Mouse (Mus musculus): ENCODE data around the gene Ccdc182. TPM values are rescaled to one million over a fixed set of nuclear protein-coding genes. Genes with fewer than 3 reads are reported as not detected.

Gene Ccdc182
- polyA plus RNA-seq (2015; fragmentation: Illumina TruSeq; extraction: RNeasy Lipid Tissue Mini Kit (QIAGEN cat#74804); ENCODE audit: insufficient read depth, low replicate concordance) = not detected

DNA sequence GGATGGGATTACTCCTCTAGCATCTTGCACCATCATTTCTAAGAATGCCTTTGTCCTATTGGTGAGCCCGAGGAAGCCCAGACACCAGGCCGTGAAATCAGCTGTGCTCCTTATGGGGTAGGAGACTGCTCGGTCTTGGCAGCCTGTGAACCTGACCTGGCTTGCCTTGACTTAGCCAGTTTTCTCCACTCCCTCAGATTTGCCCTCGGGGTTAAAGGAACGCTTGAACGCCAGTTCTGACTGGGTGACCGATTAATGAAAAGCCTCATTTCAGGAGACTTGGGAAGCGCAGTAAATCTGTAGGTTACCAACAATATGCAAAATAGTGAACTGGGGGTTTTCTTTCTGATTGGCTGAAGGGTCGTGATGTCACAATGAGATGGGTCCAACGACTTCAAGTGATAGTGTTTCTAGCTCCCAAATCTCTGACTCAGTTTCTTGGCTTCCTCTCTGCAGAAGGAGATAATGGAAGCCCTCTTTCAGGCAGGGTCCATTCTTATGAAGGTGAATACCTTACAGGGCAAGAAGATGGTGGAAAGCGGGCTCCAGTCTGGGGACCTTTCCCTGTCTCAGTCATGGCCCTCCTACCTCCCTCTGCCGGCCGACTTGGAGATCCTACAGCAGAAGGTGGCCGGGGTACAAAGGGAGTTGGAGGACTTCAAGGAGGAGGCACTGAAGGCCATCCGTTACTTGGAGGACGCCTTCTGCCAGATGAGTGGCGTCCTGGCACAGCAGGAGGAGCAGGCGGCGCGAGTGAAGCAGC lies at the start of gene Ccdc182:
Ccdc182 (plus strand) TSS at position 428 of the 763 bp plus-strand sequence.

Other genes with a start within 250 kb of the Ccdc182 start
- 645 TPM for gene Srsf1, start 246.7 kb upstream of the Ccdc182 start, polyA plus RNA-seq (2015; fragmentation: Illumina TruSeq; extraction: RNeasy Lipid Tissue Mini Kit (QIAGEN cat#74804); ENCODE audit: insufficient read depth, low replicate concordance)
- gene Vezf1, start 225.8 kb upstream of the Ccdc182 start, polyA plus RNA-seq (2015; fragmentation: Illumina TruSeq; extraction: RNeasy Lipid Tissue Mini Kit (QIAGEN cat#74804); ENCODE audit: insufficient read depth, low replicate concordance) = 63.2 TPM
- gene Cuedc1, start 196.0 kb upstream of the Ccdc182 start, polyA plus RNA-seq (2015; fragmentation: Illumina TruSeq; extraction: RNeasy Lipid Tissue Mini Kit (QIAGEN cat#74804); ENCODE audit: insufficient read depth, low replicate concordance) = 6.6 TPM
- 54.9 TPM for gene Mrps23, start 89.7 kb upstream of the Ccdc182 start, polyA plus RNA-seq (2015; fragmentation: Illumina TruSeq; extraction: RNeasy Lipid Tissue Mini Kit (QIAGEN cat#74804); ENCODE audit: insufficient read depth, low replicate concordance)

All from spleen, adult 10 weeks (tissue).